Mouse (Mus musculus) lung, postnatal 0 days (tissue): ENCODE measurements around the gene Inafm2.

Experiments
- CTCF ChIP-seq: IDR thresholded peaks from 2 replicates; pipeline ENCODE4 v1.5.1; 2016; ENCODE audit warnings: antibody characterized with exemption, mild to moderate bottlenecking
- EP300 ChIP-seq: IDR thresholded peaks from 2 replicates; pipeline ENCODE4 v1.6.1; 2016; ENCODE audit warnings: antibody characterized with exemption, mild to moderate bottlenecking, control low read depth

GRCm38 (mm10) chr2:118711038-118711494, 34.5 kb upstream of the Inafm2 start:
- TF ChIP-seq EP300 (no peak), CTCF (no peak)
